Mouse (Mus musculus) small intestine, adult 2 months (tissue): ENCODE results near the gene Trim2.

Source experiments
- CTCF ChIP-seq: fragments of 200-500 bp; IDR thresholded peaks from 2 replicates; pipeline ENCODE4 v1.5.1; 2012; ENCODE audit warnings: low read depth, mild to moderate bottlenecking, control low read depth, inconsistent platforms, low read length, moderate library complexity, mixed read lengths; ENCODE audit not compliant: insufficient replicate concordance, insufficient read length; ENCODE audit errors: extremely low read depth
- POLR2A ChIP-seq: fragments of 200-500 bp; IDR thresholded peaks from 2 replicates; pipeline ENCODE4 v1.6.1; 2012; ENCODE audit warnings: low read depth, mild to moderate bottlenecking, control low read depth, inconsistent platforms, low read length, moderate library complexity

- TF ChIP-seq CTCF: no peak
- TF ChIP-seq POLR2A: no peak
Observed at GRCm38 (mm10) chr3:84336342-84336741, 29.7 kb upstream of the Trim2 start.
